Mouse (Mus musculus): ENCODE results near the gene Ripor2. TPM values are rescaled to one million over a fixed set of nuclear protein-coding genes. Genes with fewer than 3 reads are reported as not detected.

Gene Ripor2
- 46.4 and 54.7 TPM in 2 replicates for polyA plus RNA-seq (2012; rRNA removed)

DNA sequence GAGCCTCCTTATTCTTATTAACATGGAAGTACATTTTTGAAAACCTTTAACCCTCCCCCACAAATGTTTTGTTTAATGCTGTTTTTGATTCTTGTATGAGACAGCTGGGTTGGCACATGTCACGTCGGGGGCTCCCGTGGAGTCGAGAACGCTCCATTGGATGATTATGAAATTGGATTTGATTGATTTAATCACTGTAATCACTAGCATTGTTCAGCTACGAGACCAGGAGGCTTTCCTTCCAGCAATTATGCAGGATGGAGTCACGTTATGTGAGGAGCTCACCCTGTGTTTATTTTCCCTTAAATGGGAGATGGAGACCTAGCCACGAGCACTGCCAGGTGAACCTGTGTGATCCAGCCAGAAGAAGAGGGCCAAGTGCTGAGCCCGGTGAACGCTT lies at the start of gene Ripor2:
Ripor2 (plus strand) TSS at position 357 of the 400 bp plus-strand sequence.
- Histone ChIP-seq H3K4me1 (ENCODE audit: control insufficient read depth, insufficient read depth, insufficient read length) (peaks cover 2% of the 10 kb centered on the region; the same call in 1 of the 2 replicates), H3K27ac (ENCODE audit: insufficient read depth, low read length) (no peak within 1 kb of the TSS), H3K36me3 (ENCODE audit: control insufficient read depth, insufficient read depth, low read length) (peaks cover 4% of the 10 kb centered on the region), H3K4me3 (ENCODE audit: extremely low read depth, insufficient read depth, insufficient read length) (no peak within 1 kb of the TSS), H3K27me3 (ENCODE audit: control insufficient read depth, insufficient read depth, low read length) (no peaks in the 10 kb centered on the region)
- DNase-seq (ENCODE audit: low read depth in 1 of 2, low spot score in 2 of 2): no peak
- WGBS: 96% methylated on average over 10 of the region's 10 CpGs
- TF ChIP-seq CTCF (IDR thresholded peaks at IDR 0.05; ENCODE audit: extremely low read depth, insufficient read depth, insufficient read length, insufficient replicate concordance): no peak
- no peak for TF ChIP-seq POLR2A (IDR thresholded peaks at IDR 0.05; ENCODE audit: low read depth, low read length)

DNA sequence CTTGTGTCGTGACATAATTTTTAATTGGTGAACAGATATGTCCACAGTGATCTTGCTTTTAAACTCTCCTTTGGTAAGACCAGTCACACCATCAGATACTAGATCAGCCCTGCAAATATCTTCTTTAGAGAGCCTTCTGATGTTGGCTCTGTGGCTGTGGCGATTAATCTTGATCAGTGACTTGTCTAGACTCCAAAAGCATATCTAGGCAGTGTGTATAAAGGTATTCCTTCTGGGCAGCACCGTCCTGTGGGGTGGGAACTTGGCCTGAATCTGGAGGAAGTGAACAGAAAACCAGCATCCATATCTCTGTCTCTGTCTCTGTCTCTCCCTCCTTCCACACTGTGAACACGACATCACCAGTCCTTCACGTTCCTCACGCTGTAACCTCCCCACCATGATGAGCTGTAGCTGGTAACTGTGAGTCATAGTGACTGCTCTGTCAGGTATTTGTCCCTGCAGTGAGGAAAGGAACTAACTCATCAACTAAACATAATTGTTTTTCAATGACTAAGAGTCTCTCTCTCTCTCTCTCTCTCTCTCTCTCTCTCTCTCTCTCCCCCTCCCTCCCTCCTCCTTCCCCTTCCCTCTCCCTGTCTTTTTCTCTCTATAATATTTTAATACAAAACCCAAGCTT lies 45.3 kb upstream of the Ripor2 start:
- H3K27ac ChIP-seq (ENCODE audit: insufficient read depth, low read length): no peak overlapping the region
- WGBS: 92% methylated on average over 6 of the region's 6 CpGs
- H3K4me3 ChIP-seq (ENCODE audit: extremely low read depth, insufficient read depth, insufficient read length): no peak overlapping the region
- TF ChIP-seq CTCF (IDR thresholded peaks at IDR 0.05; ENCODE audit: extremely low read depth, insufficient read depth, insufficient read length, insufficient replicate concordance) (no peak), POLR2A (IDR thresholded peaks at IDR 0.05; ENCODE audit: low read depth, low read length) (no peak)
- DNase-seq (ENCODE audit: low read depth in 1 of 2, low spot score in 2 of 2): no peak
- H3K4me1 ChIP-seq (ENCODE audit: control insufficient read depth, insufficient read depth, insufficient read length): no peaks in the 10 kb centered on the region
- H3K36me3 ChIP-seq (ENCODE audit: control insufficient read depth, insufficient read depth, low read length): no peaks in the 10 kb centered on the region
- no peaks in the 10 kb centered on the region for H3K27me3 ChIP-seq (ENCODE audit: control insufficient read depth, insufficient read depth, low read length)

DNA sequence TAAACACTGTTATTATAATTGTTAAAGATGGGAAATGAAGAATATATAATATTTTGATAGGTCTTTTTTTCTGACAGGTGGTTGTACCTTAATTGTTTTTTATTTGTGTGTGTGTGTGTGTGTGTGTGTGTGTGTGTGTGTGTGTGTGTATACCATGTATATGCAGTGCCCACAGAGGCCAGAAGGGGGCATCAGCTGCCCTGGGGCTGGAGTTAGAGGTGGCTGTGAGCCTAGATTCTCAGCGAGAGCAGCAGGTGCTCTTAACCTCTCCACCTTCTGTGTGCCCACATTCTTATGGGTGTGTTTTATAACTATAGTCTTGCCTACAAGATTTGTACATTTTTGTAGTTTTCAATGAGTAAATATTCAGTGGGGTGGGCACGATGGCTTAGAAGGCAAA lies 44.0 kb upstream of the Ripor2 start:
- TF ChIP-seq CTCF (IDR thresholded peaks at IDR 0.05; ENCODE audit: extremely low read depth, insufficient read depth, insufficient read length, insufficient replicate concordance): no peak
- TF ChIP-seq POLR2A (IDR thresholded peaks at IDR 0.05; ENCODE audit: low read depth, low read length): no peak
- Histone ChIP-seq H3K4me3 (ENCODE audit: extremely low read depth, insufficient read depth, insufficient read length) (no peak overlapping the region), H3K36me3 (ENCODE audit: control insufficient read depth, insufficient read depth, low read length) (no peaks in the 10 kb centered on the region), H3K27ac (ENCODE audit: insufficient read depth, low read length) (no peak overlapping the region), H3K4me1 (ENCODE audit: control insufficient read depth, insufficient read depth, insufficient read length) (no peaks in the 10 kb centered on the region), H3K27me3 (ENCODE audit: control insufficient read depth, insufficient read depth, low read length) (no peaks in the 10 kb centered on the region)
- no peak for DNase-seq (ENCODE audit: low read depth in 1 of 2, low spot score in 2 of 2)
- 98% methylated on average over 2 of the region's 2 CpGs for WGBS

DNA sequence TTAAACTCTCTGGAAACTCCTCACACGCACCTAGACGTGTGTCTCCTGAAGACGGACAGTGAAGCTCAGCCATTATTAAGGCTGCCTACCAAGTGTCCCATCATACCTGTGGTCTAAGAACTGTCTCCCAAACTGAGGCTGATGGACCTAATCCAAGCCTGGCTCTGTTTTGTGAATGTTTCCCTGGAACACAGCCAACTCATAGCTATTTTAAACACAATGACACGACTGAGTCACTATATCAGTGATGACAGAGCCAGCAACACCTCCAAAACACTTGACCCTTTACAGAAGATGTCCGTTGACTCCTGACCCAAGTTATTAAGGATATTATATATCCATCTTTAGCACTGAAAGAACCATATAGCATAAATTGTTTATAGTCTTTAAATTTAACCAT lies 43.0 kb upstream of the Ripor2 start:
- Histone ChIP-seq H3K27me3 (ENCODE audit: control insufficient read depth, insufficient read depth, low read length) (no peaks in the 10 kb centered on the region), H3K4me3 (ENCODE audit: extremely low read depth, insufficient read depth, insufficient read length) (no peak overlapping the region), H3K4me1 (ENCODE audit: control insufficient read depth, insufficient read depth, insufficient read length) (no peaks in the 10 kb centered on the region), H3K27ac (ENCODE audit: insufficient read depth, low read length) (no peak overlapping the region), H3K36me3 (ENCODE audit: control insufficient read depth, insufficient read depth, low read length) (no peaks in the 10 kb centered on the region)
- TF ChIP-seq CTCF (IDR thresholded peaks at IDR 0.05; ENCODE audit: extremely low read depth, insufficient read depth, insufficient read length, insufficient replicate concordance): no peak
- no peak for TF ChIP-seq POLR2A (IDR thresholded peaks at IDR 0.05; ENCODE audit: low read depth, low read length)
- no peak for DNase-seq (ENCODE audit: low read depth in 1 of 2, low spot score in 2 of 2)
- WGBS: 87% methylated on average over 5 of the region's 5 CpGs

DNA sequence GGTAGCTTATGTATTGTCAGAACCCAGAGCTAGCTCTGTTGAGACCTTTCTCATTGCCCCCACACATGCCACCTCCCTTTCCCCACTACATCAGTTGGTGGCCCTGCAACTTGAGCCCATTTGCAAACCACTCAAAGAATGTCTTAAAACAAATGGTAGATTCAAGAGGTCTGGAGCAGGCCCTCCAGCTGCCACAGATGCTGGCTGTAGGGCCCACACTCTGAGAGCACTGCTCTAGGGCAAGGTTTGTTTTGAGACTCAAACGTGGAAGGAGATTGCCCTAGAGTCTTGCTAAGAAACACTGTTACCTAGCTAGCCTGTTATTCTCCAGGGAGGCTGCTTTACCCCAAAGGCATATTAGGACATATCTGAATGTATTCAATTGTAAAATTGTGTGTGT lies 36.3 kb upstream of the Ripor2 start:
- H3K4me3 ChIP-seq (ENCODE audit: extremely low read depth, insufficient read depth, insufficient read length): no peak overlapping the region
- no peak overlapping the region for H3K27ac ChIP-seq (ENCODE audit: insufficient read depth, low read length)
- DNase-seq (ENCODE audit: low read depth in 1 of 2, low spot score in 2 of 2): no peak
- H3K4me1 ChIP-seq (ENCODE audit: control insufficient read depth, insufficient read depth, insufficient read length): peaks cover 18% of the 10 kb centered on the region; the same call in 1 of the 2 replicates
- H3K36me3 ChIP-seq (ENCODE audit: control insufficient read depth, insufficient read depth, low read length): no peaks in the 10 kb centered on the region
- WGBS: 61% methylated on average over 1 of the region's 1 CpGs
- TF ChIP-seq POLR2A (IDR thresholded peaks at IDR 0.05; ENCODE audit: low read depth, low read length): no peak
- TF ChIP-seq CTCF (IDR thresholded peaks at IDR 0.05; ENCODE audit: extremely low read depth, insufficient read depth, insufficient read length, insufficient replicate concordance): no peak
- no peaks in the 10 kb centered on the region for H3K27me3 ChIP-seq (ENCODE audit: control insufficient read depth, insufficient read depth, low read length)

DNA sequence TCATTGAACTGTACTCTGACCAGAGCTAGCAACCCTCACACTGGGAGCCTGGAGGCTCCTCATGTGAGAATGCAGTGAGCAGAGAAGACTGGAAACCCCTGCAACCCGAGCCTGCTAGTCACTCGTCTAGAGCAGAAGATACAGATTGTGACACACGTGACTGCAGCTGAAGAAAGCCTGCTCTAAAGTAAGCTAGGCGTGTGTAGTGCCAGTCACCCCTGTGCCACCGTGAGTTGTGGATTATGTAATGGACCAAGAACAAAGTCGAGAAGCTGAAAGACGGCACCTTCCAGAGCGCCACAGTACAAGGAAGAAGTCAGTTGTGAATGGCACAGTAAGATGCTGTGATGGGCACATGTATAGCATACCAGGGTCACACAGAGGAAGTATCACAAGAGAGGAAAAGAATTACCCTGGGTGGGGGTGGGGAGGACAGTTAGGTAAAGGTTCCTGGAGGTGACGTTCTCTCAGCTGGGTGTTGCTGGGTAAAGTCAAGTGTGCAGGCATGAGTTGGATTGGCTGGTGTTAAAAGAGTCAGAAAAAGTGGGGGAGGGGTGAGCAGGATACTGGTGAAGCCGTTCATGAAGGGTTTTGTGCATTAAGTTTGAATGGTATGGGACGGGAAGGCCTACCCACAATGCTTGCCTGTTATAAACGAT lies 35.1 kb upstream of the Ripor2 start:
- 71% methylated on average over 12 of the region's 12 CpGs for WGBS
- H3K27ac ChIP-seq (ENCODE audit: insufficient read depth, low read length): peak overlapping the region; percentile 62

DNA sequence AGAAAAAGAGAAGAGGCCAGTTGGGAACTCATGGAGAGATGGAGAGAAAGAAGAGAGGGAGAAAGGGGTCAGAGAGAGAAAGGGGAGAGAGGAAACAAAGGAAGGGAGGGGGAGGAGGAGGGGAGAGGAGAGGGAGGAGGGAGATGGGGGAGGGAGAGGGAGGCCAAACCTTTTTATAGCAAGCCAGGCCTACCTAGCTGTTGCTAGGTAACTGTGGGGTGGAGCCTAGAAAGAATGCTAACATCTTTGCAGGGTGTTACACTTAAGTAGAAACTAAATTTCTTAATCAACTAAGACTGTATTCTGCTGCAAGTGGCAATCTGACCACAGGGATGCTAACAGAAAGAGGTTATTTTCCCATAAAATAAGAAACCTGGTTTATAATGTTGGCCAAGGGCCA lies 33.1 kb upstream of the Ripor2 start:
- no peak overlapping the region for H3K4me3 ChIP-seq (ENCODE audit: extremely low read depth, insufficient read depth, insufficient read length)
- H3K27ac ChIP-seq (ENCODE audit: insufficient read depth, low read length): no peak overlapping the region
- no peak for TF ChIP-seq POLR2A (IDR thresholded peaks at IDR 0.05; ENCODE audit: low read depth, low read length)
- TF ChIP-seq CTCF (IDR thresholded peaks at IDR 0.05; ENCODE audit: extremely low read depth, insufficient read depth, insufficient read length, insufficient replicate concordance): no peak
- H3K4me1 ChIP-seq (ENCODE audit: control insufficient read depth, insufficient read depth, insufficient read length): peaks cover 29% of the 10 kb centered on the region
- H3K36me3 ChIP-seq (ENCODE audit: control insufficient read depth, insufficient read depth, low read length): no peaks in the 10 kb centered on the region
- no peak for DNase-seq (ENCODE audit: low read depth in 1 of 2, low spot score in 2 of 2)
- no peaks in the 10 kb centered on the region for H3K27me3 ChIP-seq (ENCODE audit: control insufficient read depth, insufficient read depth, low read length)

More for the DNA sequence above, 35.1 kb upstream of the Ripor2 start:
- Histone ChIP-seq H3K4me1 (ENCODE audit: control insufficient read depth, insufficient read depth, insufficient read length) (peaks cover 21% of the 10 kb centered on the region), H3K4me3 (ENCODE audit: extremely low read depth, insufficient read depth, insufficient read length) (no peak overlapping the region), H3K27me3 (ENCODE audit: control insufficient read depth, insufficient read depth, low read length) (no peaks in the 10 kb centered on the region), H3K36me3 (ENCODE audit: control insufficient read depth, insufficient read depth, low read length) (no peaks in the 10 kb centered on the region)
- DNase-seq (ENCODE audit: low read depth in 1 of 2, low spot score in 2 of 2): peak in 1 of 2 experiments; percentile 61
- TF ChIP-seq POLR2A (IDR thresholded peaks at IDR 0.05; ENCODE audit: low read depth, low read length): no peak
- TF ChIP-seq CTCF (IDR thresholded peaks at IDR 0.05; ENCODE audit: extremely low read depth, insufficient read depth, insufficient read length, insufficient replicate concordance): no peak

All from spleen, adult 2 months (tissue).